Comparison of ENCODE assay signal across 22 mouse cellular contexts in the genomic region with DNA sequence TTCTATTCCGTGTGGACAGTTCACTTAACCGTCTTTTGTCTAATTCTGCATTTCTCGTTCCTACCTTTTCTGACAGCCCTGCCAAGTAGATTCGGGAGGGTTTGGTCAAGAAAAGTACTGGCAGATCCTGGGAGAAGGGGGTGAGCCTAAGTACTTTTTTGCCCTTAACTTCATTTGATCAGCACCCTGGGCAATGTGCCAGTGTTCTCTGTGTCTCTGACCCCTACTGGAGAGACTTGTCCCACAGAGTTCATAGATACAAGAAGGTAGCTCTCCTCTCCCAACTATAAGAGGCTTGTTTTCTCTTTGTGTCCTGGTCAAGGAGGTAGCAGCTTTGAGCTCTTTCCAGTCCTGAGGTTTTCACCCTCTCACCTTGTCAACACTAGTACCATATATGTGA.
"Had no signal": no experiment of that assay in that cellular context is flagged by ENCODE, and none has a peak within 500 bp of the region (broad histone marks: within the 10 kb centered on the region; RNA-seq: fewer than 3 reads in every experiment).

No protein-coding gene starts in this region.

- H3K36me3 ChIP-seq: intestine, embryonic 15.5 days; limb, embryonic 12.5 days; limb, embryonic 15.5 days; liver, embryonic 13.5 days; midbrain, embryonic 12.5 days; neural tube, embryonic 13.5 days; stomach, embryonic 15.5 days had no signal

- DNase-seq: kidney, adult 18-20 months; layer of hippocampus, adult 9-11 months; left cerebral cortex, postnatal 4 days; liver, embryonic 13.5 days; lung, adult 2 months; lung, postnatal 14 days; lung, postnatal 4 days; retina, postnatal 1 day; right cerebral cortex, postnatal 25 days; spleen, adult 18-20 months; thymus, postnatal 25 days had no signal

- H3K4me1 ChIP-seq: intestine, embryonic 15.5 days; limb, embryonic 12.5 days; limb, embryonic 15.5 days; liver, embryonic 13.5 days; midbrain, embryonic 12.5 days; neural tube, embryonic 13.5 days; stomach, embryonic 15.5 days had no signal

- ATAC-seq: intestine, embryonic 15.5 days; midbrain, embryonic 16.5 days had no signal

- H3K9ac ChIP-seq: intestine, embryonic 15.5 days; limb, embryonic 12.5 days; limb, embryonic 15.5 days; liver, embryonic 13.5 days; midbrain, embryonic 12.5 days; neural tube, embryonic 13.5 days; stomach, embryonic 15.5 days had no signal

- H3K9me3 ChIP-seq: intestine, embryonic 15.5 days; limb, embryonic 12.5 days; limb, embryonic 15.5 days; liver, embryonic 13.5 days; midbrain, embryonic 12.5 days; neural tube, embryonic 13.5 days; stomach, embryonic 15.5 days had no signal

- H3K27ac ChIP-seq: intestine, embryonic 15.5 days; kidney, postnatal 0 days; layer of hippocampus, adult 2 months; left cerebral cortex, adult 2 months; limb, embryonic 12.5 days; limb, embryonic 15.5 days; liver, embryonic 13.5 days; midbrain, embryonic 12.5 days; neural tube, embryonic 13.5 days; stomach, embryonic 15.5 days had no signal

- H3K27me3 ChIP-seq: intestine, embryonic 15.5 days; limb, embryonic 12.5 days; limb, embryonic 15.5 days; liver, embryonic 13.5 days; midbrain, embryonic 12.5 days; neural tube, embryonic 13.5 days; stomach, embryonic 15.5 days had no signal

- H3K4me3 ChIP-seq: intestine, embryonic 15.5 days; layer of hippocampus, adult 2 months; left cerebral cortex, adult 2 months; limb, embryonic 12.5 days; limb, embryonic 15.5 days; liver, embryonic 13.5 days; midbrain, embryonic 12.5 days; myocyte; neural tube, embryonic 13.5 days; stomach, embryonic 15.5 days had no signal

- H3K4me2 ChIP-seq: intestine, embryonic 15.5 days; limb, embryonic 12.5 days; limb, embryonic 15.5 days; liver, embryonic 13.5 days; midbrain, embryonic 12.5 days; neural tube, embryonic 13.5 days; stomach, embryonic 15.5 days had no signal
